Mouse (Mus musculus) neural tube, embryonic 10.5 days (tissue): Measurements from ENCODE around the gene Ppp1r9a.

Source experiments
- DNase-seq: peaks from one replicate; pipeline ENCODE4 v3.0.0-alpha.2; 2017; ENCODE audit warnings: low spot score; ENCODE audit errors: extremely low spot score

The Ppp1r9a gene

DNA sequence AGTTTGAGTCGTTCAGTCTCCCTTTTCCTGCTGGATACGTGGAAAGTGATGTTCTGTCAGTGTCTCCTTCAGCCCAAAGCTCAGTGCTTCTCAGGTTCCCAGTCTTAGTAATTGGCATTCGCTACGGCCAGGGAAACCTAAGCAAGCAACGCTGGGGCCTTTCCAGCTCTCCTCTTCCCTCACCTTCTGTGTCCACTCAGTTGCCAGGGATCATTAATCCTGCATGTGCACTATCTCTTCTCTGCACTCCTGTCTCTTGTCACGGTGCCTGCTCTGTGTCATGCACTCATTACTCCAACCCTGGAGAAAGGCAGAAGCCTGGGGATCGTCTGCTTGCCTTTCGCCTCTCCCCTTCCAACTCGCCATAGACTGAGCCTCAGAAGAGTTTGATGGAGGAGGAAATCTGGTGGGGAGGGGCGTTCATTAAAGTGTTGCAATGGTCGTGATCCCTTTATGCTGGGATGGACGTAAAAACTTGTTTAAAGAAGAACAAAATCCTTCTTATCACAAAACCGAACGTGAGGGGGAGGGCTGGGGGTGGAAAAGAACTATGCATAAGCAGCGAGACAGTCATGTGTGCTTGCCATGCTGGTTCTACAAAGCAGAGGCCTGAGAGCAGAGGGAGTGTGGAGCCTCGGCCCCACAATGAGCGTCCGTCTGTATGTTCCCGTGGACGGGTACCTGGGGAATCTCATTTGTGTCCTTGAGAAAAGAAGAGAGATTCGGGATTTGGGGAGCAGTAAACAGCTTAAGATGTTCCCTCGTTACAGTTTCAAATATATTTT, 103.0 kb downstream of the Ppp1r9a start:
- no peak for DNase-seq

DNA sequence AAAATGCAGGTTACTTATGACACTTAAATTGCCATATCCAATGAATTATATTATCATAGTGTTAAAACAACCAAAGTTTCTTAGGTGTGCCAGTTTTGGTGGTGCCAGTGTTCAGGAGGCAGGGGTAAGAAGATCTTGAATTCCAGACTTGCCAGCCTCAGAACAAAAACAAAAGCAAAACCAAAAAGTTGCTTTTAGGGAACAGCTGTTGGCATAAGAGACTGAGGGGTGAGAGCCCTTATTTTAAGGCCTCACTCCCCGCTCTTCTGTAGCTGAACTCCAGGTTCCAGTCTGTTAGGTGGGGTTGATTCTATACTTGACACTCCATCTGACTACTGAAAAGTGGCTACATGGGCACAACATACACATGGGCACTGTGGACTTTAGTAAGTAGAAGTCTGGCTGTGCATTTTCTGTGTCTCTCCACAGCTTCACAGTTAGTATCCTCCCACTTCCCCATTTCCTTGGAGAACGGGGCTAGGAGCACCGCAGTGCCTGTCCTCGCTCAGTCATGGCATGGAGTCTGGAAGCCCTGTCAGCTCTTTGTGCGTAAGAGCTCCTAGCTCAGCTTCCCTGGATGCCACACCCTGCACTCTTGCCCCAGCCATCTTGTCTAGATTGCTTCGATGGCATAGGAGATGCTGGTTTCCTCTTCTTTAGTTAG, 103.7 kb downstream of the Ppp1r9a start:
- no peak for DNase-seq

DNA sequence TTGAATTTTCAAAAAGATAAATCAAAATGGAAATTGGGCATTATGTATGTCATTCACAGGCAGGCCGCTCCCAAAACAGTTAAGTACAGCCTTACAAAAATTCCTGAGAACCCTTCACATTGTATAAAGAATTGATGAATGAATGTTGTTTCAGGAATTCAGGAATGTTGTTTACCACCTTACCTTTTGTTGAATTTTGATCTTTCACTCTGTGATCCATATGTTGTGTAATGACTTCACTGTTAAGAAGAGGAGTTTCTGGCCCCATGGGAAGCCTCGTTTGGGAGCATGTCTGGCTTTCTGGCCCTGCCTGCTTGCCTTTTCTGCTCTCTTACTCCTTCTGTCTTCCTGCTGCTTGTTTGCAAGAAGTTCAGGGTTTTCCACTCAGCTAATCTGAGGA, 105.4 kb downstream of the Ppp1r9a start:
- DNase-seq: no peak

DNA sequence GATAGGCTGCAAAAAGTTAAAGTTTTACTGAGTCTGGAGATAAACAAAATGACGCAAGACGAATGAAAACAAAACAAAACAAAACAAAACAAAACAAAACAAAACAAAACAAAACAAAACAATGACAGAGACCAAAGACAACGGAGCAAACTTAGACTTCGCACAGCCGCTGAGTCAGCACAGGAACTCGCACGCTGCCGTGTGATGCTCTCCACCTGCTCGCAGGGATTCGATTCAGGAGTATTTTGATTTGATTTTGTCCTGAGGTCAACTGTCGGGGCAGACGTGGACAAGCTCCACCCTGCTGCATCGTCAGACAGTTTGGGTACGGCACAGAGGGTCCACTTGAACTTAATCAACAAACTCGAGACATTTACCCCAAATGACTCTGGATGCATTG, 105.9 kb downstream of the Ppp1r9a start:
- DNase-seq: no peak

DNA sequence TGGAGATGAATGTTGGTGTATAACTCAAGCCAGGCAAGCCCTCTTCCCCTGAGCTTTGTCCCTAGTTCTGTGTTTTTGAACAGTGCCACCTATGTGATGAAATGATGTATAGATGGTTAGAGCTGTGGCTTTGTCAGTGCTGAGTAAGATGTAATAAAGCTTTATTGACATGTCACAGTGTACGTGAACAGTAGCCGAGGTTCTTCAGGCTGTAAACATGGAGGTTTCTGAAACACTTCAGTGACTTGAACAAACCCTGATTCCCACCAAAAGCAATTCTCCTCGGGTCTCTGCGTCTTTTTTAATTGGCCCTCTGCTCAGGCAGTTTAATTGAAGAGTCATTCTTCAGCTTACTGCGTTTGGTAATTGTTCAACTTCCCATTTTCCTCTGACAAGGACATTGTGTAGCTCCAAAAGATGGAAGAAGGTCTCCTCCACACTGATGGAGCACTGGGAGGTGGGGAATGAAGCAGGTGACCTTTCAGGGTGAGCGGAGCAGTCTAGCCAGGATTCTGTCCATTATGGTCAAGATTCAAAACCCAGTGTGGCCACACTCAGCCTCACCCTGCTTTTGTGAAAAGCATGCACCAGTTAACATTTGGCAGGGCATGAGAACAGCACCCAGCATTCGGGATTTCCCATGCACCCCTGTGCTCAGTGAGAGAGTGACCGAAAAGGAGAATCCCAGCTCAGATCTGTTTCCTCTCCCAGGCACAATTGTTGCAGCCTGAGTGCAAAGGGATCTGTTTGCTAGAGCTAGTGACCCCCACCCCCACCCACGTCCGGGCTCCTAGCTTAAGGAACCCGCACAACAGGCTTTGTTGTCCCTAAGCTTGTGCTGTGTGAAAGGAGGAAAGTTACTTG, 108.1 kb downstream of the Ppp1r9a start:
- DNase-seq: peak; percentile 44

DNA sequence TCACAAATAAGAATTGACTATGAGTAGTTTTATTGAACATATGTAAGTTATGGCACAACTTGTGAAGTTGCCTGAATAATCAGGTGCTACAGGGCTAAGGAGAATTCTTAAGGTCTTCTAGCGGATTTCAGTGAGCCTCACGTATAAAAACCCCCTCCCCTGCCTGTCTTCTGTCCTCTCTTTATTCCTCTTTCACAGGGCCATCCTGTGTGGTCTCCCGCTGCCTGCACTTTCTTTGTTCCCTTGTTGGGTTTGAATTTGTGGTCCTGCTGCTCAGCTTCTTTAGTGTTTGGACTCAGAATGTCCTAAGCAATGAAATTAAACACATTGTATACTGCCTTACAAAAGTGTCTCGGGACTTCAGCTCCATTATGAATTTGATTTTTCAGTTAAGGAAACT, 110.1 kb downstream of the Ppp1r9a start:
- no peak for DNase-seq

DNA sequence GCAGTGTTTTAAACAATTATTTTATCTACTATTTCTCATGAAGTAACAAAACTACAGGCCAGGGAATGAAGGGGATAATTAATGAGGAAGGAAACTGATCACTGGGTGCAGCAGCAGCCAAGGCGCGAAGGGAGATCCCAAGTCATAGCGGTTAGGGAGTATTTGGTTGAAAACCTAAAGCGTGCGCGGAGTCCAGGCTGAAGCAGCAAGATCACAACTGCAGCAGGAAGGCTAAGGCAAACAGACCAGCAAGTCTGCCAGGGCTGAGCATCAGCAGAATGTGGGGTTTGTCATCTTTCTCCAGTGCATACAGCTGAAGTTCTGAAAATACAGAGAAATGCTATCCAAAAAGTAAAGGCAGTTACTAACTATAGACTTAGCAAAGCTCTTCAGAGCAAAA, 111.8 kb downstream of the Ppp1r9a start:
- no peak for DNase-seq

DNA sequence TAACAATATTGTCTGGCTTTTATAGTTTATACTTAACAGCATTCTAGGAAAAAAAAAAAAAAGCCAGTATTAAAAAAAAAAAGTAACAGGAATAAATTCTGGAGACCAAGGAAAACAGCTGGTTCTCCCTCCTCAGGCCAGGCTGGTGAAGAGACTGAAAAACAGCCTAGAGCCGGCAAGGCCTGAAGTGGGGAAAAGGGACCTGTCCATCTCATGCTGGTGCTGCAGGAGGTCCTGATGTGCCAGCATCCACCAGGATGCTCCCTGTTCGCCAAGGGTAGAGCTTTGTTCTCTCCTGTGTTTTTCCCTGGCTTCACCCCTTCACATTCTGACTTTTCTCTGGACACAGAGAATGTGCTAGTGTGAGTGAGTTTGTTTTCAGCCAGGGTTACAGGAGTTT, 112.5 kb downstream of the Ppp1r9a start:
- no peak for DNase-seq

DNA sequence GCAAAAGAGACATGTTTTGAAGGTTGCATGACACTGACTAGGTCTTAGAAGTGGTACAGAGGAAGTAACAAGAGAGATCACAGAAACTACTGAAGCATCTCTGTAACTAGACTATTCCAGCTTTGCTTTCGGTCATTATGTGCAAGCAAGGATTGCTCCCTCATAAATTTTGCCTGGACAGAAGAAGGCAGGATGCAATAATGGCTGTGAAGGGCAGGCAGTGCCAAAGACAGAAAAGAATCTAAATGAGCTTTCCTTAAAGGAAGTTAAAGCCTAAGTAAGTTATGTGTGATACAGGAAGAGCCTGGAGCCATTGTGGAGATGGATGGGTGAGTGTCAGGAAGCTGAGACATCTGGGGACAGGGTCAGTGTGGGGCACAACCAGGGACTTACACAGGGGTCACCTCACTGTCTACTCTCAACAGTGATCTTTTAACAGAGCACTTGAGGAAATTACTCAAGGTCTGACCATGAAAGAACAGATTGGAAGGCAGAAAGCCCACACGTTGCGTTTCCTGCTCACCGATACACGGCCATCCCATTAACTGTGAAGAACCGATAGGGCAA, 115.3 kb downstream of the Ppp1r9a start:
- DNase-seq: peak; percentile 33

DNA sequence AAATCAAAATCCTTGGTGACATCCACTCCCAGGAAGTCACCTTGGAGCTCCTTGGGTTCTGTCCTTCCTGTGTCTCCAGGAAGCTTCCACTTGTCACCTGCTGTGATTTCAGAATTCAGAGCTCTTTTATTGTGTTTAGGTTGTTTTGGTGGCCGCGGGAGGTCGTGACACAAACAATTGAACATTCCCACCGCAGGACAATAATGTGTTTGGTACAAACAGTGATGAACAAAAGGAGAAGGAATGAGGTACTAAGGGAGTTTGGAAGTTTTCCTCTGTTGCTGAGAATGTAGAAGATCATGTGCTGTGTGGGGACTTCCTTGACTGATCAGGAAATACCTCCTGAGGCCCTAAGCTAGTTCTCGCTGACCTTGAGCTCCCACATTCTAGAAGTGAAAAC, 116.5 kb downstream of the Ppp1r9a start:
- DNase-seq: peak; percentile 11

DNA sequence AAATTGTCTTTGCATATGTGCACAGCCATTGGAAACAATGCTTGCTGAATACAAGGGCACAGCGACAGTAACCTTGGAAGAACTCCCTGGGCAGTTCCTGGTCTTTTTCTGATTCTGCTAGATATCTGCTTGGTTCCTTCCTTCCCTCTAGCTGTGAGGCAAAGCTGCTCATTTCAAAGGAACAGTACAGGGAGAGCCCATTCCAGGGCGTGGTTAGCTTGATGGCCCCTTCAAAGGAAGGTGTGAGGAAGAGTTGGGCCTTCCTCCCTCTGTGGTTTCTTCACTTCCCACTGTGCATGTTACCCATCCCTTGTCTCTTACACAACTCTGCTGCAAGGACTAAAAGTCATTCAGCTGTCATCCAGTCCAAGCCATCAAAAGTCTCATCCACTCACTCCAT, 117.3 kb downstream of the Ppp1r9a start:
- peak; percentile 12 for DNase-seq

DNA sequence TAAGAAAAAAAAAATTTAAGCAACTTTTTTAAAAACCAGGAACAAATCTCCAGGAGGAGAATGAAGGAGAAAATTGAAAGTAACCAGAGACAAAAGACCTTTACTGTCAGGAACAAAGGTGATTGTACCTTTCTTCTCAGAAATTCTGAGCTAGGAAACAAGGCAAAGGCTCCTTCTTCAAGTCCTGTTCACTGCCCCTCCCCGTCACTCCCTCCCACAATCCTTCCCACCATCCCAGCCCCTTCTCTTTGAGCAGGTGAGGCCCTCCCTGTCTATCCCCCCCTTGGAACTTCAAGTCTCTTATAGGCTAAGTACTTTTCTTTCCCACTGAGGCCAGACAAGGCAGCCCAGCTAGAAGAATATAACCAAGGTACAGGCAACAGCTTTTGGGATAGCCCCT, 117.8 kb downstream of the Ppp1r9a start:
- no peak for DNase-seq

DNA sequence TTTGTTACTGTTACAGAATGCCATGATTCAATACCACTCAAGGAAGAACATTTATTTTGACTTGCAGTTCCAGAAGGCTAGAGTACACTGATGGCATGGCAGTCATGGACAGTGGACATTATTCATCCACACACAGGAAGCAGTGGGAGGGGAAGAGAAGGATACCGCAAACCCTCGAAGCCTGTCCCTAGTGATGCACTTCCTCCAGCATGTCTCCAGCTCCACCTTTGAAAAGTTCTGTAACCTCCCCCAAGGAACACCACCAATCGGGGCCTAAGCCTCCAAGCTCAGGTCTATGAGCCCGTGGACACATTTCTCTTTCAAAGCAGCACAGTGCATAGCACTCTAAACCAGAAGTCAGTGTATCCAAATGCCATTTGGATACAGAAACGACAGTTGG, 120.0 kb downstream of the Ppp1r9a start:
- no peak for DNase-seq

DNA sequence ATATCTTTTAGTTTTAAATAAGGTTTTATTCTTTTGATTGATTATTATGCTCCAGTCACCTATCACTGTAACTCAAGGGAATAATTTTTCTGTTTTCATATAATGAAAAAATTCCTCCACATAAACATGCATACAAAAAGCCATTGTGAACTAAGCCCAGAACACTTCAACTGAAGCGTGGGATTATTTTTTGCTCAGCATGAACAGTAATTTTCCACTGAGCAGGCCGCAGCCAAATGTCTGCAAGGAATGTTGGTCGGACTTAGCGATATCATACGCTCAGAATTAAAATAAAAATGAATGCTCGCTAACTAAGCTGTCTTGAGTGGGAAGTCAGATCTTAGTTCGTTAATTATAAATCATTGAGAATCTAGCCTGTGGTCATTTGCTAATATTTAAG, 122.2 kb downstream of the Ppp1r9a start:
- DNase-seq: no peak

DNA sequence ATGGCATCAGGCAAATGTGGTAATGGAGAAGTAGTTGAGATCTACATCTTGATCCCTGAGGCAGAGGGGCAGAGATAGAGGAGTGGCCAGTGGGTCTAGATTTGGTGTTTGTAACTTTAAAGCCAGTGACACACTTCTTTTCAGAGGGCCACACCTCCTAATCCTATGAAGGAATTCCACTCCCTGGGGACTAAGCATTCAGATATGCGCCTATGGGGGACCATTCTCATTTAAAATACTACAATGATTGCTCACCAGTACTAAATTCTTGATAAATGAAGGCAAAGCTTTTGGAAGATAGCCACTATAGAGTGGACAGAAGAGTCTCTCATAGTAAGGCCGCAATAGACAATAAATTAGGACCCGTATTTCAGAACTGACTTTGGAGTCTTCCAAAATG, 124.1 kb downstream of the Ppp1r9a start:
- DNase-seq: no peak

DNA sequence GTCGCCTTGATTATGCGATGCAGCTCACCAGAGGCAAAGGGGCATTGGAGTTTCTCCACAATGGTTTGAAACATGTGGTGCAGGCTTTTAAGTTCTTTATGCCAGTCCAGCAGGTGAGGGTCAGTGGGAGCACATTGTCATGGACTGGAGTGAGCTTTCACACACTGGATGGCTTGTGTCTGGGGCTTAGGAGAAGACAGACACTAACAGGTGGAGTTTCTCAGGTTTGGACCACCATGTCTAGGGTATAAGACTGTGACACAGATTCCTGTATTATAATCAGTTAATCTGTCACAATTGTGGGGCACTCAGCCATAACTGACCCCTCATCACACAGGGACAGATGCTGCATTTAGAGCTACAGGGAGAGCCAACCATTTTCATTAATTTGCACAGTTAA, 124.5 kb downstream of the Ppp1r9a start:
- DNase-seq: no peak

DNA sequence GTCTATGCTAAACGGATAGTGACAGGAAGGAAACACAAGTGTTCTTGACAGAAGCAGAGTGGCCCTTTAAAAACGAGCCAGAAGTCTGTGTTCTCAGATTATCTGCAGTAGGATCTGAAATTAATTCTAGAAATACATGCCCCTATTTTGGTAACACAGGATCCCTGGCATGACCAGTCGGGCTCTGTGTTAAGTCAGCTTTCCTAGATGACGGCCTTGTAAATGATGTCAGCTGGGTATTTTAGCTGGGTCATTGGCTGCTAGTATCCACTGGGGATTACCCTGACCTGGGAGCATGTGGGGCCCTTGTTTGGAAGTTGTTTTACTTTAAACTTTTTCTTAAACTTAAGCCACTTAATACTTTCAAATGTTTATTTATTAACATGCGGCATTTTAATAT, 125.1 kb downstream of the Ppp1r9a start:
- DNase-seq: no peak

DNA sequence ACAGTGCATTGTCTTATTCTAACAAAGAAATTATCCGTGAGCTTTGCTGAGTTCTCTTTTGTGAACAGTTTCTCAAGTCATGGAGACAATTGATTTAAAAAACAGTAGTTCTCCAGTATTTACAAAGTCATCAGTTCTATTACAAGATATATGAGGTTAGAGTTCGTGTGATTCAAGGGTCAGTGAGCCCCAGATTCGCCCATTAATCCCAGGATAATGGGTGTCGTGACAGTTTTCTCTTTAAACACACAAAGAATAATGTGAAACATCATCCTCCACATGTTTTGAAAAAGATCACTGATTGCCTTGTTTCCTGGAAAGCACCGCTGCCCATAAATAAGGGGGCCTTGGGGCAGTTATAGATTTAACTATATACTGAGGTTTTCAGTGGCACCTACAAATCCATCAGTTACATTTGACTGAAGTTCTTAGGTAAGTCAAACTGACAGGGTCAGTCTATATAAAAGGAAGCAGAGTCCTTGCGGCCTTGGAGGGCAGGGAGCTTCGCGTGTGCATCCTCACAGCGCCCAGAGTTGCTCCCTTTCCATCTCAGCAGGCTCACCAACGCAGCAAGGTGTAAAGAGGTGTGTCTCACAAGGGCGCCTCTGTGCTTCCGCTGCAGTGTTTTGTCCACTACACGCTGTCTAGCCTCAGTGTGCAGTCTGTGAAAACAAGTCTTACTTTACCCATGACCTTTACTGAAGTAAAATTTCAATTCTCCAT, 126.6 kb downstream of the Ppp1r9a start:
- DNase-seq: no peak

DNA sequence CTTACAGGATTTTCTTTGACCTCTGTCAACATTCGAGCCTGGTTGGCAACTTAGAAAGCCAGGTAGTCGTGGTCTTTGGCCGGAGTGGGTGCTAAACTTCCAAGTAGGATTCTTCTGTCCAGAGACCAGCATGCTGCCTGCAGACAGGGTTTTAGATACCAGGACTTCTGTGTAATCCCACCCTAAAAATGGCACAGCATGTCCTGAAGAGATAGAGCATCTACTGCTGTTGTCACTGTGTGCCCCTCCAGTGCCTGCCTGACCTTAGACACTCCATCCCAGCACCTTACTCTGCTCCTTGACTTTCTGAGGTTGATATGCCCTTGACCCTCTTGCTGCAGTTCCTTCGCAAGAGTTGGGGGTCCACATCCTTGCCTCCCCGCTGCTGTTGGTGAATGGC, 127.2 kb downstream of the Ppp1r9a start:
- DNase-seq: no peak

DNA sequence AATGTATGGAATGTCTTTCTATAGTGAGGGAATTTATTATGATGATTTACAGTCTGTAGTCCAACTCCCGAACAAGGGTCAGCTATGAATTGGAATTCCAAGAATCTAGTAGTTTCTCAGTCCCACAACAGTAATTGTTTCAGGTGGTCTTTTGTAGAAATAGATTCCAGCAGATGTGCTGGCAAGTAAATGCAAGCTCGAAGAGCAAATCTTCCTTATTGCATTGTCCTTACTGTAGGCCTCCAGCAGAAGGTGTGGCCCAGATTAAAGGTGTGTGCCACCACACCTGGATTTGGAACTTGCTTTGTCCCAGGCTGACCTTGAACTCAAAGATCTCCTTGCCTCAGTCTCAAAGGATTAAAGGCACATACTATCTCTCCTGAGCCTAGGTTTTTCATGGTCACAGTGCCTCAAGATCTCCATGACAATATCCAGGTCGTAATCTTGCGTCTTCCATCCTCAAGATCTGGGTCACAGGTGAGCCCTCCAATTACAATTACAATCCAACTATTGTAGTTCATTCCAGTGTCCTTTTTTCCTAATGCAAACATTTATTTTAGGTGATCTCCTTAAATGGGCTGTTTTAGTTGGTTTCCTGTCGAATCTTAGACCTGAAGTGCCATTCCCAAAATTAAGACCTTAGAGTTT, 130.4 kb downstream of the Ppp1r9a start:
- no peak for DNase-seq

DNA sequence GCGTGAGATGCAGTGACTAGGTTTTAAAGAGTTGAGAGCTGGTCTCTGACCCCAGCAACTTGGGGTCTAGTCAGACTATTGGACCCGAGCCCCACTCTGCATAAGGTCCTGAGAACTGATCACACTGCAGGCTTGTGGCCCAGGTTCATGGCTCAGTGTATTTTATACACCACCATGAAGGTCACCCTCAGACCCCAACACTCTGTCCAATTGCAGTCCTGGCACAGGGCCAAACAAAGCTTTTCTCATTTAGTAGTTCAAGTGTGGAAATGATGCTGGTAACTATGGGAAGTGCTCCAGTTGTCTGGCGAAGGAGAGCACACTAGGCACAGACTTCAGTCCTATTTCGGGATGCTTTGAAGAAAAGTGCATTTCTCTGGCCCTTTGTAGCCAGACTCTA, 134.5 kb downstream of the Ppp1r9a start:
- DNase-seq: no peak
